Mouse (Mus musculus): Measurements from ENCODE around the gene Prrc2b.

The Prrc2b gene

GRCm38 (mm10) chr2:32260635-32261034 is 109.8 kb downstream of the Prrc2b start:
- in situ Hi-C loops (cut with MboI, MseI) = no loop called here

- in situ Hi-C loops (cut with MboI, MseI) = no loop called here
These were observed 124.9 kb downstream of the Prrc2b start for GRCm38 (mm10) chr2:32275823-32276222.

DNA sequence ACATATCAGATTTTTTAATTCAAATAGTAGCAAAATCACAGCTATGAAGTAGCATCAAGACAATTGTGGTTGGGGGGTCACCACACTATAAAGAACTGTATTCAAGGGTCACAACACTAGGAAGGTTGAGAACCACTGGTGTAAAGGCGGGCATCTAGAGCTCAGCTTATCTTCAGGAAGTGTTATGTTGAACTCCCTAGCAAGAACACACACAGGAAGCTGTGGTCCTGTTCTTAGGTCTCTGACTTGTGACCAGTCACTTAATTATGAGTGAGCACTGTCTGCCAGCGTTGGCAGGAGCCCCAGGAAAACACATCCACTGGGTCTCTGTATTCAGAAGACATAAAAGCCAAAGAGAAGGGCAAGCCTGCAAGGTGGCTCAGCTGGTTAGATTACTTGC is 131.4 kb downstream of the Prrc2b start:
- in situ Hi-C loops (cut with MboI, MseI) = no loop called here

- in situ Hi-C loops (cut with MboI, MseI) = no loop called here
These were observed 131.8 kb downstream of the Prrc2b start for GRCm38 (mm10) chr2:32282727-32283126.

GRCm38 (mm10) chr2:32283986-32284385 is 133.1 kb downstream of the Prrc2b start:
- in situ Hi-C loops (cut with MboI, MseI) = no loop called here

Data from T-helper 2 cell (primary cell).